Mouse (Mus musculus) urinary bladder, adult 2 months (tissue): Measurements from ENCODE around the gene Faap100. TPM values are rescaled to one million over a fixed set of nuclear protein-coding genes. Genes with fewer than 3 reads are reported as not detected.
A peak's percentile ranks its signal among the peaks of the same experiment; 100 is the strongest.
"Not testable (repeated sequence)": the region's sequence is repeated elsewhere in the genome, so short reads cannot be mapped to it uniquely, and the experiment has no call there.

ENCODE experiments used
- DNase-seq: peaks from one replicate; pipeline ENCODE4 v3.0.0; 2022; ENCODE audit warnings: low spot score
- polyA plus RNA-seq: library from polyadenylated mRNA; depleted of rRNA; stranded (reverse); fragments of >200 nt; gene quantifications from 2 replicates; pipeline ENCODE4 v1.2.3, GENCODE M21; 2012

The Faap100 gene
- polyA plus RNA-seq, 1 experiment: 21.8 TPM

DNA sequence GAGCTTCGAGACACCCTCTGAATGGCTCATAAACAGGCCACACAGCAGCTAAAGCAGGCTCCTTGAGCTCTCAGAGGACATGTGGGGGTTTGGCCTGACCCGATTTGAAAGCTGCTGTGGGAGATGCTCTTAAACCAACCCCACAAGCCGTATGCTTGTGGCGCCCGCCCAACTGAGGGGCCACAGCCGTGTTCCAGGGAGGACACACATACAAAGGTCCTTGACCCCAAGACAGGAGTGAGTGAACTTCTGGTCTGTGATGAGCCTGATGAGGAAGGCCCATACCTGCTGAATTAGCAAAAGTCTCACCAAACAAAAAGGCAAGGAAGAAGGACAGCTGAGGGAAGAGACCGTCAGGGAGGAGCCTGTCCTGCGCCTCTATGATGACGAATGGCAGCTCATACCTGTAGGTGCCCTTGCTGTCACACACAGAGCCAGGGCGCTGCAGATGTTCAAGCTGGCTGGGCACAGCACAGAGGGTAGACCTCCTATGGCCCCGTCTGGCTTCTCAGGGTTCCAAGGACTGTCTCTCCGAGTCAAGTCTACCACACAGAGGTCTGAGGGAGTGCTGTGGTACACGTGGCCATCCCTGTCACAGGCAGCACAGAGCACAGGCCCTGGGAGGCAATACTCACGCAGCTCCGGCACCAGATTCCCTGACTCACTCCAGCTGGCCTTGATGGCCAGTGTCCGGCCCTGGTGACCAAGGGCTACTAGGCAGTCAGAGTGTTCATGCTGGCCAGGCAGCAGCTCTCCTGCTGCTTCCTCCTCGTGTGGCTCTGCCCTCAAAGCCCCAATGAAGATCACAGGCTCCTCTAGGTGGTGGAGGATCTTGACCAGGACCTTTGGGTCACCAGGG, 2.0 kb downstream of the Faap100 start:
- DNase-seq: no peak

DNA sequence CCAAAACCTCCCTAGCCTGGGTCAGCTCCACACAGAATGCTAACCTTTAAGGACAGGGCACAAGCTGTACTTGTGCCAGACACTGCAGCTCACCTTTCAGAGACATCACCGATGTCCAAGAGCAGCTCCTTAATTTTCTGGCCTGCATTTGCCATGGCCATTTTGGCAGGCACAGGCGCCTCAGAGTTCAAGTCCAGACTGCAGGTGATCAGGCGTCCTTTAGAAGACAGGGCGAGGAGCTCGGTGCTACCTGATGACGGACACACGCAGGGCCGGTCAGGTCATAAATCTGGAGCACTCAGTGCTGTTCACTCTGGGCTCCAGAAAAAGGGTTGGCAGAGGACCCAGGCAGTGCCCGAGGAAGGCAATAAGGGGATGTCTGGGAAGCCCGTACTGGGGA, 3.2 kb downstream of the Faap100 start:
- DNase-seq: no peak

DNA sequence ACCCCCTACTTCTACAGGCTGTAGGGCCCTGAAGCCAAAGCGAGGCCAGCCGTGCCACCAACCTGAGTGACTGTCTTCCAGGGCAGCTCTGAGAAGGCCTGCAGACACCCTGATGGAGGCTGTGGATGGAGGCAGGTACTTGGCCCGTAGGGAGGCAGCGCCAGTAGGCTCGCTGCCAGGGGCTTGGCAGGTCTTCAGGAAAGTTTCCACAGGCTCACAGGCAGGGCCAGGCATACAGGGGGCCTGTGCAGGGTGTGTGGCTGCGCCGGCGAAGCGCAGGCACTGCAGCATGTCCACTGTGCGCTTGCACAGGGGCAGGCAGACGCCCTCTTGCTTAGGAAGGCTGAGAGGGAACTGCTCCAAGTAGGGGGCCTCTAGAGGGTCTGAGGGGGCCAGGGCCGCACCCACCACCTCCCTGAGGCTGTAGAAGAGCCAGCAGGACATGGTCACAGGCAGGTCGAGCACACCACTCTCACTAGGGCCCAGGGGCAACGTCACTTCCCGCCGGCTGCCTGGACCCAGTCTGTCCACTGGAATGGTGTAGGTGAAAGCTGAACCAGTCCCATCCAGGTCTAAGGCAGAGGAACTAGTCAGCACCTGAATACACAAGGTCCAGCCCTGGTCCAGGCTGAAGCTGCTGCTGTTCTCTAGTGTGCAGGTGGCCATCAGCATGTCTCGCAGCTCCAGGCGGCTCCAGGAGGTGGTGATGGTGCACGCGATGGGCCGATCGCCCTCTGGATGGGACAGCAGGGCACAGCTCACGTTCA, 4.6 kb downstream of the Faap100 start:
- DNase-seq: no peak

DNA sequence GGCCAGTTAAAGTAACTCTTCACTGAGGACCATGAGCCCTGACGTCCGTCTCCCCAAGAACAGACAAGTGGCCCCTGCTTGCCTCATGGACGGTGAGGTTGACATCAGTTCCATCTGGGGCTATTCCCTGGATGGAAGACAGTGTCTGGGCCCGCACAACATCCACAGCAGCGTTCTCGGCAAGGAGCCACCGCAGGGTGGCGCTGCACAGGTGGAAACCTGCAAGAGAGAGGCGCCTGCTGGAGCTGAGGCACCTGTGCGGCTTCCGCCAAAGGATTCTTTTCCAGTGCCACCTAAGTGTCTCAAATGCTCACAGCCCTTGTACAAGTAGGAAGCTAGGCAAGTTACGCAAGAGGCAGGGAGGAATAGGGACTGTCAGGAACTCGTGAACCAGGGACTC, 5.5 kb downstream of the Faap100 start:
- no peak for DNase-seq

DNA sequence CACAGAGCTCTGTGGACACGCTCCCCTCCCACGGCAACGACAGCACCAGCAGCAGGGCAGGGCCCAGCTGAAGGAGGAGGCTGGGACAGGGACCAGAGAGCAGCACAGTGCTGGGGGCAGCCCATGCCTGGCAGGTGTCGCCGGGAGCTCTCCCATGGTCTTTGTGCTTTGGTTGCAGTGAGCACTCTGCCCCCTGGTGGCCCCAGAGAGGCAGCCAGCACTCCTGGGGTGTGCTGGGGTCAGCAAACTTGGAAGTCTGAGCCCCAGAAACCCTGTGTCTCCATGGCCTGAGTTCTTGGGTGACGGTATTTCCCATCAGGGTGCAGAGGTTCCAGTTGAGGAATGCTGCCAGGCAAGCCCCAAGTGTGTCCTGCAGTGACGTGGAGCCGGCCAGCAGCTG, 8.9 kb downstream of the Faap100 start:
- no peak for DNase-seq

DNA sequence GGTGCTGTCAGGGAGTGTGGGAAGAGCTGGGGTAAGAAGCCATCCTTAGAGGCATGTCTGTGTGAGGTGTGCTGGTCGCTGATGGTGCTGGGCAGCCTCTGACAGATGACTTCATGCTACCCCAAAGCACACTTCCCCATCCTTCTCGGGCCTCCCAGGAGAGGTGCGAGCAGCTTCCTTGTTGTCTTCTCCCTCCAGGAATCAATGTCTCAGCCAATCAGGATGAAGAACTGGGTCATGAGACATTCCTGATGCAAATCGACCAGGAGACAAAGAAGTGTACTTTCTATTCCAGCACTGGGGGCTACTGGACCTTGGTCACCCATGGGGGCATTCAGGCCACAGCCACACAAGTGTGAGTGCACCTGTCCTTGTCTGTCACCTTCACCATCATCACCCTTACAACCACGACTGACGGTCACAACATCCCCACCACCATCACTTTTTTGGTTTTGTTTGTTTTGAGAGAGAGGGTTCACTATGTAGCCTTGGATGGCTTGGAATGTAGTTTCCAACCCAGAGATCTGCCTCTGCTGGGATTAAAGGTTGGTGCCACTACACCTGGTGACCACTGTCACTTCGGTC, 12.0 kb downstream of the Faap100 start:
- no peak for DNase-seq

DNA sequence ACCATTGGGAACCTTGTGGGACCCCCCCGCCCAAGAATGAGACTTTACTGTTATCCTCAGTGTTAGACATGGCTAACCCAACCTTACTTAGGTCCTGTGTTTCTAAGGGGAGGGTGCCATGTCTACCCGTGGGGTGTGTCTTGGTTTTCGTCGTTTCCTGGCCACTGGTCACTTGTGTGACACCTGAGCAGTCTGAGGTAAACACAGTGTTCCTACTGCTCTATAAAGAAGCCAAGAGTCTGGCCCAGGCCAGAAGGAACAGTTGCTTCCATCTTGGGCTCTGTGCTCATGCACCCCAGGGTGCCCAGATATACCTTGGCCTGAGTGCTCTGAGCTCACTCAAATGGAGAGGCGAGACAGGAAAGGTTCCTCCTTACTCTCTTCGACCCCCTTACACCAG, 15.7 kb downstream of the Faap100 start:
- DNase-seq: no peak

DNA sequence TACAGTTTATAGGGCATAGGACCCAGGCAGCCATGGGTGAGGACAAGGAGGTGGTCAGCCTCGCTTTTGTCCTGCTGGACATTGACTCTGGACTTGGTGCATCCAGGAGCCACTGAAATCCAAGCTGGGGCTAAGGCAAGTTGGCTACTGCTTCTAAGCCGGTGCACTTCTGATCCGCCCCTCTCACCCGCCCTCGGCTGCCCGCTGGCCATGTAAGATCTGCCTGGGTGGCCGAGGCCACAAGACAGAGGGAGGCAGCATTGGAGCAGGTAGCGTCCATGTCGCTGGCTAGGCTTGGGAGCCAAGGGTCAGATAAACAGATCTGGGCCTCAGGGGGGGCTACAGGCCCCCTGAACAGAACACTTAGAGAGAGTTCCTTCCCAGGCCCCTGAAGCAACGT, 17.3 kb downstream of the Faap100 start, which contains the start of gene Fscn2:
Gene Fscn2, plus strand, starts transcription at position 240 of the 400 bp plus-strand sequence.
- no peak for DNase-seq

DNA sequence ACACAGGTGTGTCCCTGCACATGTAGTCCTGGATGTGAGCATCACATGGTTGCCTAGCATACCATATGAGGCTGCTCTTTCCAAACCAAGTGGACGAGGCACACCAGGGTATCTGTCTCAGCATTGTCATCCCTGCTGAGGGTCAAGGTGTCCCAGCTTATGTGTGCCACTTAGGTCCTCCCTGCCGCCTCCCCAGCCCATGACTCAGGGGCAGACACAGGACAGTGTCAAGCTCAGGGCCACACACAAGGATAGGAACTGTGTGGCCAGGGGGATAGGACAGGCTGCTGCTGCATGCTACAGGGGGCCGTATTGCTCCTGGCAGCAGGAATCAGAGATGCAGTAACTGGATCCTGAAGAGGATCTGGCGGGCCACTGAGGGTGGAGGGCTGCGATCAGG, 17.8 kb downstream of the Faap100 start:
- DNase-seq: no peak

DNA sequence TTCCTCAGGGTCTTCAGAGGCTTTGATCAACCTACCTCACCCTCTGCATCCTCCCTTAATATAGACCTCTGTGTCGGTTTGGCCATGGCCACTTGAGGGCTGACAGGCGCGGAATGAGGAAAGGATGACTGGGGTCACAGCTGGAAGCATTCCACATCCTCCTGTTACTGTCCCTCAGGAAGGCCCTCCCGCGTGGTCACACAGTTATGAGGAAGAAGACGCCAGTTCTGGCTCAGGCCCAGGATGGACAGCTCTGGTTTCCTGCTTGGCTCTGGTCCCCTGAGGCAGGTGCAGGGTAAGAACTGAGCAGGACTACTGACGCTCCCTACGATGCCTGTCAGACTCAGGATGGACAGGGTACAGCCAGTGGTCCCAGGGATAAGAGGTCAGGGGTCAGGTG, 18.5 kb downstream of the Faap100 start:
- no peak for DNase-seq

DNA sequence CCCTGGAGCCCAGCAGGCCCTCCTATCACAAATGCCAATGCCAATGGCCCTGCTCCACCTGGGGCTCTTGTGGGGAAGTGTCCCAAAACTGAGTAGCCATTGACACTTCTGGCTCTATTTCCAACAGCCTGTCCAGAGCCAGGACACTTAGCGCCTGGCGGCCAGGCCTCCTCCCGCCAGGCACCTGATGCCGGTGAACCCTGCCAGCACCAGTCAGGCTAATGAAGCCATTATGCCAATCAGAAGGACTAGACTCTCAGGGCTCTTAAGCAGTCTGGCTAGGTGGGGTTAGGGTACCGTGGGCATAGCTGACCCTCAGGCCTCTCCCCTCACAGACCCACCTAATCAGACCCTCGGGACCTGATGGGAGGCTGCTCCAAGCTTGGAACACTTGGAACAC, 19.2 kb downstream of the Faap100 start:
- no peak for DNase-seq

DNA sequence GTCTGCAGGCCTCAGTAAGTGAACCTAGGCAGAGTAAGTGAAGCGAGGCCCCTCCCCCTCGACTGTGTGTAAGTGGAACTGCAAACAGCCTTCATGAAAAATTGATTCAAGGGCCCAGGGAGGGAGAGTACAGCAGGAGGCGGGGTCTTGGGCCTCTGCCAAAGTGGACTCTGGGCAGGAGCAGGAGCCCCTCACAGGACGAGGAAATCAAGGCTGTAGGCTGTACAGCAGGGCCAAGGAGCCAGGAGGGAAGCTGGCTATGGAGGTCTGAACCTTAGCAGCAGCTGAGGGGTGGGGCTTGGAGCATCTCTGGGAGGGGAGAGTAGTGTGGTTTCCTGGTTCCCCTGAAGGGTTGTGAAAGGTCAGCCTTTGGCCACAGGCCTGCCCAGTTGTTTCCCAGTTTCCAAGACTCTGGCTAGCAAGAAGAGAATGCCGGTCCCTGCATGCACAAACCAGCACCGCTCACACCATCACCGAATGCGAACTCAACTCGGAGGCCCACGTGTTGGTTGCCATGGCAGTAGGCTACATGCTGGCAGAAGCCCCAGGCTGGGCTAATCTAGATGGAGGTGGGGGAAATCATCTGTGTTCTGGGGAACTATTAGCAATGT, 20.7 kb downstream of the Faap100 start:
- no peak for DNase-seq

DNA sequence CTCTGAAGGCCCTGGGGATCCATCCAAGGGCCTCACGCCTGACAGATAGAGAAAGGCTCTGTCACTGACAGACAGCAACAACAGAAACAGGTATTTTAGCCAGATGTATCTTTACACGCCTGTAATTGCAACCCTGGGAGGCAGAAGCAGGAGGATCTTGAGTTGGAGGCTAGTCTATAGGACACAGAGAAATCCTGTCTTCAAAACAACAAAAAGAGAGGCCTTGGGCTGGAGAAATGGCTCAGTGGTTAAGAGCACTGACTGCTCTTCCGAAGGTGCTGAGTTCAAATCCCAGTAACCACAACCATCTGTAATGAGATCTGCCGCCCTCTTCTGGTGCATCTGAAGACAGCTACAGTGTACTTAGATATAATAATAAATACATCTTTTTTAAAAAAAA, 21.7 kb downstream of the Faap100 start:
- no peak for DNase-seq

DNA sequence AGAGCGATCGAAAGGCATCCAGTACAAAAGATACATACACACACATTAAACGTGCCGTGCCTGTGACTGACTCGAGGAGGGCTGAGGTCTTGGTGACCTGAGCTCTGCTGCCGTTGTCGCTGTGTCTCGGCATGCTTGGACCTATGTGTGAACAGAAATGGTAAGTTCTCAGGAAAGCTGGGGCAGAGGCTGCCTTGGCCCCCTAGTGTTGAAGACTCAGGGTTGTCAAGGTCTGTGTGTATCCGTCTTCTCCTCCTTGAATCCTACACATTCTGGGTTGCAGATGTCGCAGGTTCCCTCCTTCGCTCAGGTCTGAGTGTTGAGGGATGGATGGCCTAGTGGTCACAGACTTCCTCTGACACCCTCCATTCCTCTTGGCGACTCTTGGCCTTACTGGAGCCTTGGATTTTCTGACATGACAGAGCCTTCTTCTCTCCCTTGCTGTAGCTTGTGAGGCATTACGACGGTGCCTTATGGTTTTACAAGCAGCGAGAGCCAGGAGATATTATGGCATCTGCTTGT, 22.2 kb downstream of the Faap100 start:
- DNase-seq: no peak

DNA sequence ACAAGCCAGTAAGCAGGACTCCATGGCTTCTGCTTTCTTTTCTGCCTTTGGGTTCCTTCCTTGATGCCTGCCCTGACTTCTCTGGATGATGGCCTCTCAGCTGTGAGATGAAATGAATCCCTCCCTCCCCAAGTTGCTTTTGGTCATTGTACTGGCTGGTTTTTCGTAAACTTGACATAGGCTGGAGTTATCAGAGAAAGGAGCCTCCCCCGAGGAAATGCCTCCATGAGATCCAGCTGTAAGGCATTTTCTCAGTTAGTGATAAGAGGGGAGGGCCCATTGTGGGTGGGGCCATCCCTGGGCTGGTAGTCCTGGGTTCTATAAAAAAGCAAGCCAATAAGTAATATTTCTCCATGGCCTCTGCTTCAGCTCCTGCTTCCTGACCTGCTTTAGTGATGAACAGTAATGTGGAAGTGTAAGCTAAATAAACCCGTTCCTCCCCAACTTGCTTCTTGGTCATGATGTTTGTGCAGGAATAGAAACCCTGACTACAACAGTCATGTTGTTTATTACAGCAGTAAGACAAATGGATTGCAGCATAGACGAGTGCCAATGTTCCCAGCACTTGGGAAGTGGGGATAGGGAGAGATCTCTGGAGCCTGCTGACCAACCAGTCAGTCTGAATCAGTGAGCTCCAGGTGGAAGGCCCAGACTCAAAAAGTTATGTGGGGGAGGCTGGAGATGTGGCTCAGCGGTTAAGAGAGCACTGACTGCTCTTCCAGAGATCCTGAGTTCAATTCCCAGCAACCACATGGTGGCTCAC, 23.1 kb downstream of the Faap100 start:
- DNase-seq: no peak

DNA sequence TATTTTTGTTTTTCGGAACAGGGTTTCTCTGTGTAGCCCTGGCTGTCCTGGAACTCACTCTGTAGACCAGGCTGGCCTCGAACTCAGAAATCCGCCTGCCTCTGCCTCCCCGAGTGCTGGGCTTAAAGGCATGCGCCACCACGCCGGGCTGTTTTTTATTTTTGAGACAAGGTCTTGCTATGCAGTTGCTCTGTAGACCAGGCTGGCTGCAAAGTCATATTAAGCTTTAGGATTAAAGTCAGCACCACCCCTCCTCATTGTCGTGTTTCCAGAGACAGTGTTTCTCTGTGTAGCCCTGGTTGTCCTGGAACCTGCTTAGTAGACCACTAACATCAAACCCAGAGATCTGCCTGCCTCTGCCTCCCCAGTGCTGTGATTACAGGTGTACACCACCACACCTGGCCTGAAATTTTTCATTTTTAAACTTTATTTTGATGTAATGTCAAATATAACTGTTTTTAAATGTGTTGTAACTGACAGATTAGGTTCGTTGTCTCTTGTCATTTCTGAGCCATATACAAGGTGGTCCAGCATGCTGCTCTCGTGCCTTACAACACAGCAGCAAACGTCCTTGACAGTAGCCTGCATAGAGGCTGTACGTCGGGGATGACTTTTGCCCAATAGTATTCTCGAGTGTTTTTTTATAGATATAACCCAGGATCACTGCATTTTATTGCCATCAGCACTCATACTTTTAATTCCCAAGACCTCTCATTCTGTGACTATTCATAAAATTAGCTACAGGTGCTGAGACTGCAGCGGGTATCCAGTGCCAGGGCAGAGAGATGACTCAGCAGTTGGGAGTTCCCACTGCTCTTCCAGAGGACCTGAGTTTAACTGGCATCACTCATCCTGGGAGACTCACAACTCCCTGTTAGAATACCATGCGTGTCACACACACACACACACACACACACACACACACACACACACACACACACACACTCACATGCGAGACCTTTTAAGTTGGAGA, 24.0 kb downstream of the Faap100 start:
- DNase-seq: peak; percentile 17

DNA sequence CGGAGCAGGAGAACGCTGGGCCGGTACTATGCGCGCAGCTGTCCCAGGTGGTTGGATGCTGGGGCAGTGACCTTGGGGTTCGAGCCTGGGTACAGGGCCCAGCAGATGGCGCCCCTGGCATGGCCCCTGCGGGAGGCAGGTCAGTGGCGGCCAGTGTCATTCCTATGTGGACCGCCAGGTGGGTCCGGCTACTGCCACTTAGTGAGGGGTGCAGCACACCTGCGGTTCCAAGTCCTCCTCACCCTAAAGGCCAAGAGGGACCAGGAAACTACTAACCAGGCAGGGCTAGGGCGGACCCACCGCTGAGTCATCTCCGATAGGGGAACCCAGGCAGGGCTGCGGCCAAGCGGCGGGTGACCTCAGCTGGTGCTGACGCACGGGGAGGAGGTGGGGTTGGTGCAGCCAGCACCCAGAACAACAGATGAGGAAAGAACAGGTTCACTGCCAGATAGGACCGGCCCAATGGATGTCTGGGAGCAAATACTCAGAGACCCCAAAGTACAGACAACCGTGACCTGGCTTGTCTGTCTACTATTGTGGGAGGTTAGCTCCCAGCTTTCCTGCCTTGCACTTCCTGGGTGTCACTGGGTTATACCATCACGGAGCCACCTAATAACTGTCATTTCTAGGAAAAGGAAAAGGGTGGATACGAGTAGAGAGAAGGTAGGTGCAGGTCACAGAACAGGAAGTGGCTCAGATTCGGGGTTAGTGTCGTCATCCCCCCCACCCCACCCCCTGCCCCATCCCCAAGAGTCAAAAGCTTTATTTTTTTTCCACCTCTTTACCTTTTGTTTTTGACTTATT, 24.9 kb downstream of the Faap100 start:
- peak; percentile 78 for DNase-seq

DNA sequence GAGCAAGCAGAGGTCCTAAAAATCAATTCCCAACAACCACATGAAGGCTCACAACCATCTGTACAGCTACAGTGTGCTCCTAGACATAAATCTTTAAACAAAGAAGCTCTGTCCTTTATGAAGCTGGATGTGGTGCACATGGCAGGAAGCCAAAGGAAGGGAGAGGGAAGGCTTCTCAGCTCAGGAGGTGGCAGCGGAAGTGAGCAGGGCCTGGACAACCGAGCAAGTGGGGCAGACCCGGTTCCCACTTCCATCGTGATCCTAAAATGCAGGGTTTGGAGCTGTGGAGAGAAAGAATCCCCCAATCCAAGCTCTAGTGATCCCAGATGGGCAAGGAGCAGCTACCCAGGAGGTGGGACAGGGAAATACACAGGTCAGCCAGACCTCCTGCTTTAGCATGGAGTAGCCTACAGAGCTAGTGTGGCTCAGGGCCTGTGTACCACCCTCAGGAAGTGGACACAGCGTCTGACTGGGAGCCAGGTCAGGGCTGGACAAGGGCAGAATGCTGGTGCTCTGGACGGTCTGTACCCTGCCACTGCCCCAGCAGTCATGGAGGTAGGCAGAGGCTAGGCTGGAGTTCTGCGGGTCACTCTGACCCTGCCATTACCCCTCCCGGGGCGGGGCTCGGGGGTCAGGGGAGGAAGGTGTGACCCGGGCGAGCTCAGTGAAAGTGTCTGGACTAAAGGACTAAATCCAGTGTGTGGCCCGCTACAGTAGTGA, 25.8 kb downstream of the Faap100 start:
- DNase-seq: peak; percentile 34

DNA sequence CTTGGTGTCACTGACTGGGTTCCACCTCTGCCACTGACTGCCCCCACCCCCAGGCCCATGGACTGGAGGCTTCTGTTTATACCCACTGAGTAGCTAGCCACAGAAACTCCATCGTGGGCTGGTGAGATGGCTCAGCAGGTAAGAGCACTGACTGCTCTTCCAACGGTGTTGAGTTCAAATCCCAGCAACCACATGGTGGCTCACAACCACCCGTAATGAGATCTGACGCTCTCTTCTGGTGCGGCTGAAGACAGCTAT, 26.5 kb downstream of the Faap100 start:
- DNase-seq: not testable (repeated sequence)
